Mouse (Mus musculus) lung, embryonic 14.5 days (tissue): Measurements from ENCODE around the gene Gm45521. TPM values are rescaled to one million over a fixed set of nuclear protein-coding genes. Genes with fewer than 3 reads are reported as not detected.

Source experiments
- ATAC-seq: fragments of 200-750 bp; cut with Nextera tagmentation; 2 replicates; pipeline ENCODE4 v1.8.0; 2017; ENCODE audit warnings: mild to moderate bottlenecking, moderate TSS enrichment, moderate library complexity; ENCODE audit not compliant: insufficient read depth
- DNase-seq: peaks from one replicate; pipeline ENCODE4 v3.0.0-alpha.2; 2015
- H3K27ac ChIP-seq: fragments of 300-500 bp; sonication (generic); 2 replicates; pipeline ENCODE4 v1.5.1; 2014; ENCODE audit warnings: low read depth, mild to moderate bottlenecking, moderate library complexity
- H3K27me3 ChIP-seq: fragments of 300-500 bp; sonication (generic); 2 replicates; pipeline ENCODE4 v1.6.1; 2014; ENCODE audit warnings: low read length, control low read depth; ENCODE audit not compliant: insufficient read depth
- H3K36me3 ChIP-seq: fragments of 300-500 bp; sonication (generic); 2 replicates; pipeline ENCODE4 v1.6.1; 2014; ENCODE audit warnings: control low read depth; ENCODE audit not compliant: insufficient read depth
- H3K4me1 ChIP-seq: fragments of 300-500 bp; sonication (generic); 2 replicates; pipeline ENCODE4 v1.6.1; 2014; ENCODE audit warnings: antibody characterized with exemption, control low read depth; ENCODE audit not compliant: insufficient read depth
- H3K4me2 ChIP-seq: fragments of 300-500 bp; sonication (generic); 2 replicates; pipeline ENCODE4 v1.6.1; 2014; ENCODE audit warnings: mild to moderate bottlenecking
- H3K4me3 ChIP-seq: fragments of 300-500 bp; sonication (generic); 2 replicates; pipeline ENCODE4 v1.5.1; 2014; ENCODE audit warnings: low read depth, low read length
- H3K9ac ChIP-seq: fragments of 300-500 bp; sonication (generic); 2 replicates; pipeline ENCODE4 v1.6.1; 2014
- H3K9me3 ChIP-seq: fragments of 300-500 bp; sonication (generic); 2 replicates; pipeline ENCODE4 v1.6.1; 2016; ENCODE audit warnings: low read depth, low read length, control low read depth
- CTCF ChIP-seq: IDR thresholded peaks from 2 replicates; pipeline ENCODE4 v1.5.1; 2016; ENCODE audit warnings: antibody characterized with exemption, low read depth
- WGBS: fragments of 180-500 bp; shearing (Covaris S2); extraction: QIAGEN DNeasy Blood & Tissue Kit; methylation state at CpG from one replicate; pipeline ENCODE4 v1.1.7; 2014; 5-methylcytosine and 5-hydroxymethylcytosine counted together
- polyA plus RNA-seq: library from polyadenylated mRNA; unstranded; fragments of >200 nt; fragmentation: Nextera tagmentation; extraction: Ambion mirVana; gene quantifications from 2 replicates; pipeline ENCODE4 v1.2.1, GENCODE M21; 2014

The Gm45521 gene
- polyA plus RNA-seq, 1 experiment from 2014 or later, result not detected

DNA sequence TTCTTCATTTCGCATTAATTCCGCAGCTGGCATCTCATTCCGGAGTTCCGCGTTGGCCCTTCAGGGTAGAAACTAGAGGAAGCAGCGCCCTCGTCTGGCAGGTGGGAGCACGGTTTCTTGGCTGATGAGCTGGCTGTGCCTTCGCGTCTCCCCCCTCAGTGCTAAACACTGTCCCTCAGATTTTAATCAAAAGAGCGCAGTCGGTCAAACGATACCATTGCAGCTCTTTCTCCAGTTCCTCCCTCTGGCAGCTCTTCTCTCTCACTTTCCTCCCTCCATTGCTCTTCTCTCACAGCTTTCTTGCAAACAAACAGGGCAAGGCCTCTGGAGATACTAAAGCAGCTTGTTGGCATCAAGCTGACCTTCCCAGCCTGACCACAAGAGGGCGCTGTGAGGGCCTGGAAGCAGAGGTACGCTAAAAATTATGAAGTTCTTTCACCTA is 40.2 kb downstream of the Gm45521 start:
- no peak overlapping the region for H3K27ac ChIP-seq
- H3K9me3 ChIP-seq, result no peaks in the 10 kb centered on the region
- 0 out of 2 replicates have a peak, but pooled peaks cover 2% of the 10 kb centered on the region for H3K4me1 ChIP-seq
- 1% methylated on average over 15 of the region's 15 CpGs for WGBS
- H3K9ac ChIP-seq, result no peak overlapping the region
- no peak overlapping the region for H3K4me3 ChIP-seq
- ATAC-seq, result peak; percentile 65; the same call in 1 of the 2 replicates
- no peaks in the 10 kb centered on the region for H3K36me3 ChIP-seq
- TF ChIP-seq CTCF, result peak; percentile 72
- peaks cover 16% of the 10 kb centered on the region; the same call in 1 of the 2 replicates for H3K27me3 ChIP-seq
- peak overlapping the region; percentile 51 for H3K4me2 ChIP-seq
- DNase-seq, result peak; percentile 93

DNA sequence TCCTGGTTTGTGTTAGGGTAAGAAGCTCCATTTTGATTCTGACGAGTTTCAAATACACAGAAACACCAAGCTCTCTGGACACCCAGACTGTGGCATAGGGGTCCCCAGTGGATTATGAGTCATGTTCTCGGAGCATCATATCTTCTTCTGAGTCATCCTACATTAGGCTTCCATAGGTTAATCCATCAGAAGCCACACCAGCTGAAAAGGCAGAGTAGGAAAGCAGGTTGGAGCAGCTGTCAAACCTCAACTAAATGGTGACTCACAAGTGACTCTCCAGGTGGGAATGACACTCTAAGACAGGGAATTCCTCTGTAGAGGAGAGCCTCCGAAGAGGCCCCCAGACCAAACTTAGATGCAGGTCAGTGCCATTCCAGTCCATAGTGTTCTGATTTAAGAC is 41.9 kb downstream of the Gm45521 start:
- H3K27me3 ChIP-seq, result peaks cover 24% of the 10 kb centered on the region
- no peak overlapping the region for H3K4me2 ChIP-seq
- ATAC-seq, result no peak
- no peak for DNase-seq
- WGBS, result 58% methylated on average over 3 of the region's 3 CpGs
- H3K9me3 ChIP-seq, result no peaks in the 10 kb centered on the region
- H3K4me1 ChIP-seq, result 0 out of 2 replicates have a peak, but pooled peaks cover 7% of the 10 kb centered on the region
- no peak overlapping the region for H3K27ac ChIP-seq
- H3K4me3 ChIP-seq, result no peak overlapping the region
- no peak overlapping the region for H3K9ac ChIP-seq
- H3K36me3 ChIP-seq, result no peaks in the 10 kb centered on the region
- no peak for TF ChIP-seq CTCF

DNA sequence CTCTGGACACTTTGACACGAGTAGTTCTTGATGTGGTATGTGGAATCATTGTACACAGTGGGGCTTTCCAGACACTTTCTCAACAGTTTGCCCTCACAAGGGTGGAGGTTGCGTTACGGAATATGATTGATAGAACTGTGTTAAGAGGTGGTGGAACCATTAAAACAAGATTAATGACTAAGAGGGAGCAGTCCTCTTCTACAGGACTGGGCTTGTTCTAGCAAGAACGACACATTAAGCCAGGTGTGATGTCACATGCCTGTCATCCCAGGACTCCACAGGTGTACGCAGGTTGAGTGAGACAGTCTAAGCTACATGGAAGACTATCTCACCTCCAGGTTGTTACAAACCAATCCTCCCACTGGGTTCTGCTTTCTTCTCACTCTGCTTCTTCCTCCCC is 42.3 kb downstream of the Gm45521 start:
- Histone ChIP-seq H3K36me3 (no peaks in the 10 kb centered on the region), H3K27me3 (peaks cover 28% of the 10 kb centered on the region), H3K27ac (no peak overlapping the region), H3K4me3 (no peak overlapping the region), H3K4me2 (no peak overlapping the region), H3K4me1 (0 out of 2 replicates have a peak, but pooled peaks cover 7% of the 10 kb centered on the region), H3K9ac (no peak overlapping the region), H3K9me3 (no peaks in the 10 kb centered on the region)
- WGBS, result 61% methylated on average over 5 of the region's 5 CpGs
- no peak for TF ChIP-seq CTCF
- no peak for ATAC-seq
- DNase-seq, result no peak

DNA sequence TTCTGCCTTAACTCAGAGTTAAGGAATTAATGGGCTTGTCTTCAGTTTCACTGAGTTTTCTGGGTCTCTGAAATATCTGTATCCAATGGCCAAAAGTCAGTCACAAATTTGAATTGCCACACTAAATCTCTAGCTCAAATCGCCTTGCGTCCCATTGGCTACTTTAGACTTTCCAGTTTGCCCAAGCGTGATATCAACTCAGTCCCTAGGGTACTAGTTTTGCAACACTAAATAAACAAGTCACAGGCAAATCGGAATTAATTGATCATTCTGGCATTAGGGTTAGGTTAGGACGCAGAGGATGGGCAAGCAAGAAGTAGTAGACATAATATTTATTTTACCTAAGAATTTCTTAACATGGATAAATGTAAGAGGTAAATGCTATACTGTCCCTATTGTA is 43.2 kb downstream of the Gm45521 start:
- Histone ChIP-seq H3K9me3 (no peaks in the 10 kb centered on the region), H3K27ac (no peak overlapping the region), H3K9ac (no peak overlapping the region), H3K4me2 (no peak overlapping the region), H3K4me3 (no peak overlapping the region), H3K36me3 (no peaks in the 10 kb centered on the region), H3K27me3 (peaks cover 28% of the 10 kb centered on the region), H3K4me1 (0 out of 2 replicates have a peak, but pooled peaks cover 7% of the 10 kb centered on the region)
- DNase-seq (no peak), ATAC-seq (no peak)
- no peak for TF ChIP-seq CTCF
- WGBS, result 70% methylated on average over 5 of the region's 5 CpGs

DNA sequence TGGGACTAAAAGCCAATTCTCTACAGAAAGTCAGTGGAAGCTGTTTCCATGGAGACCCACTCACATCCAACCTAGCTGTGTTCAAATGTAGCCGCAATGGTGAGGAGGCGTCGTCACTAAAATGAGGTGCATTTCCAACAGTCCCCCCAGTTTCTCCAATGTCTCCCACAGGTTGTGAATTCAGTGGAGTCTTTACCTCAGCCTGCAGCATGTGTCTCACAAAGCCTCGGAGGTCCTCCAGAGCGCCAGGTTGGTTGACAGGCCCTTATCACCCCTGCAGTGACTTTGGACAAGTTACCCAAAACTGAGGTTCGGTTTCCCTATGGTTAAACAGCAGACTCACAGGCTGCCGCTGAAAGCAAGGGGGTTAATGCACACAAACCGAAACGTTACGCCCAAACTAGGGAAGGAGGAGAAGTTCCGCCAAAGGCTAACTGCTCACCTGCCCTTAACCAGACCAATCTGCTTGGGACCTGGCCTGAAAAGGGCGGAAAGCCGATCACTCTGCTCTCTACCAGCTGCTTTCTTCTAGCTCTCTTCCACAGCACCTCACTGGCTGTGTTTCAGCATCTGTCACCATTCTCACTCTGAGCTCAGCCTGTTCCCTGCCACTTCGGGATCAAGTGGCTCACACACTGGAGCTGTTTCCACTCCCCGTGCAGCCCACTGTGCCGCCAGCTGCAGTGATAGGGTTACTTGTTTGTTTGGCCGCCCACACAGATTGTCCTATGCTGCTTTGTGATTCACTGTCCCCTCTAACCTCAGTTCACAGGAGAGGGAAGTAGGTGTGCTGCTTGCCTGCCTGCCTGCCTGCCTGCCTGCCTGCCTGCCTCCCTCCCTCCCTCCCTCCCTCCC is 44.0 kb downstream of the Gm45521 start:
- Histone ChIP-seq H3K36me3 (no peaks in the 10 kb centered on the region), H3K9me3 (no peaks in the 10 kb centered on the region), H3K27me3 (peaks cover 24% of the 10 kb centered on the region), H3K4me3 (no peak overlapping the region), H3K27ac (no peak overlapping the region), H3K4me1 (0 out of 2 replicates have a peak, but pooled peaks cover 7% of the 10 kb centered on the region), H3K4me2 (no peak overlapping the region), H3K9ac (no peak overlapping the region)
- DNase-seq, result no peak
- WGBS, result 17% methylated on average over 17 of the region's 17 CpGs
- ATAC-seq, result no peak
- no peak for TF ChIP-seq CTCF

DNA sequence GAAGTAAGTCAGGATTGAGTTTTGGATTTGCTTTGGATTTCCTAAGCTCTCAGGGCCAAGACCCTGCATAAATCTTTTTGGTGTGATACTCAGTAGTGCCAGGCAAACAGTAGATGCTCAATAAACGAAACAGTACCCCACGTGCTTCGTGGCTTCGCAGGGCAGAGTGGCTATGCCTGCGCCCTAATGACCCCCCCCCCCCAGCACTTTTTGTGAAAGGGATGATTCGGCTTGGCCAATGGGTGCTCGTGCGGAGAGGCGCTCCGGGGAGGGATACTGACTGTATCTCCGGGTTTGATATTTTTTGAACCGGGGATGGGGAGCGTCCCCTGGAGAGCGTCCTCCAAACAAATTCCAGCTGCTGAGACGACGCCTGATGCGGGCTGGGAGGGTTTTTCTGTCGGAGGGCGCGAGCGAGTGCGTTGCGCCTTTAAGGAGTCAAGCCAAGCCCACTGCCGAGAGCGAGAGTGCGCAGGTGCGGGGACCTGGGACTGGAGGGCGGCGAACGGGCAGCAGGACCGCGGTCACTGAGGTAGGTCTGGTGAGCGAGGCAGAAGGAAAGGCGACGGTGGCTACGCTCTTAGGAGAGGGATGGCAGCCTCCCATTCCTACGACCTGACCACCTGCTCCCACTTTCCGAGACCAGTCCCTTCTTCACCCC is 45.5 kb downstream of the Gm45521 start, which contains the start of gene Abhd6:
Gene Abhd6 (plus strand): TSS at position 471 of the 661 bp plus-strand sequence.
- TF ChIP-seq CTCF, result no peak
- Histone ChIP-seq H3K4me1 (0 out of 2 replicates have a peak, but pooled peaks cover 7% of the 10 kb centered on the region), H3K27ac (no peak within 1 kb of the TSS), H3K27me3 (peaks cover 24% of the 10 kb centered on the region), H3K36me3 (no peaks in the 10 kb centered on the region), H3K9ac (peak within 1 kb of the TSS; percentile 53), H3K9me3 (no peaks in the 10 kb centered on the region), H3K4me3 (peak within 1 kb of the TSS; percentile 47), H3K4me2 (peak within 1 kb of the TSS; percentile 79)
- 2% methylated on average over 38 of the region's 38 CpGs for WGBS
- ATAC-seq, result peak; percentile 80
- peak; percentile 88 for DNase-seq
